Mouse (Mus musculus) forebrain, embryonic 10.5 days (tissue): ENCODE data around the gene Stpg3. TPM values are rescaled to one million over a fixed set of nuclear protein-coding genes. Genes with fewer than 3 reads are reported as not detected.

Source experiments
- DNase-seq: peaks from one replicate; pipeline ENCODE4 v3.0.0-alpha.2; 2017; ENCODE audit warnings: low spot score; ENCODE audit errors: extremely low spot score
- H3K27ac ChIP-seq: fragments of 300-500 bp; sonication (generic); 2 replicates; pipeline ENCODE4 v1.5.1; 2016; ENCODE audit warnings: mild to moderate bottlenecking
- H3K27me3 ChIP-seq: fragments of 300-500 bp; sonication (generic); 2 replicates; pipeline ENCODE4 v1.6.1; 2016; ENCODE audit warnings: mild to moderate bottlenecking; ENCODE audit not compliant: poor library complexity, severe bottlenecking
- H3K36me3 ChIP-seq: fragments of 300-500 bp; sonication (generic); replicated peaks from 2 replicates; pipeline ENCODE4 v1.6.1; 2016; ENCODE audit warnings: mild to moderate bottlenecking, moderate library complexity
- H3K4me1 ChIP-seq: fragments of 300-500 bp; sonication (generic); 2 replicates; pipeline ENCODE4 v1.6.1; 2016
- H3K4me3 ChIP-seq: fragments of 300-500 bp; sonication (generic); 2 replicates; pipeline ENCODE4 v1.5.1; 2016; ENCODE audit warnings: mild to moderate bottlenecking, moderate library complexity
- H3K9me3 ChIP-seq: fragments of 300-500 bp; sonication (generic); 2 replicates; pipeline ENCODE4 v1.6.1; 2016; ENCODE audit warnings: mild to moderate bottlenecking, moderate library complexity
- WGBS: fragments of 180-500 bp; shearing (Covaris S2); methylation state at CpG from one replicate; pipeline ENCODE4 v1.1.7; 2016; 5-methylcytosine and 5-hydroxymethylcytosine counted together
- polyA plus RNA-seq: library from polyadenylated mRNA; unstranded; fragments of >200 nt; fragmentation: Nextera tagmentation; extraction: Ambion mirVana; gene quantifications from 2 replicates; pipeline ENCODE4 v1.2.1, GENCODE M21; 2016

The Stpg3 gene
- polyA plus RNA-seq, 1 experiment from 2014 or later = not detected

GRCm38 (mm10) chr2:25244144-25244543 is 29.7 kb upstream of the Stpg3 start:
- H3K36me3 ChIP-seq = peaks cover 47% of the 10 kb centered on the region
- H3K27ac ChIP-seq = no peak overlapping the region
- peaks cover 34% of the 10 kb centered on the region for H3K4me1 ChIP-seq
- peaks cover 46% of the 10 kb centered on the region for H3K27me3 ChIP-seq
- no peak for DNase-seq
- 85% methylated on average over 4 of the region's 4 CpGs for WGBS
- H3K4me3 ChIP-seq = no peak overlapping the region; the same call in 1 of the 2 replicates
- H3K9me3 ChIP-seq = no peaks in the 10 kb centered on the region

DNA sequence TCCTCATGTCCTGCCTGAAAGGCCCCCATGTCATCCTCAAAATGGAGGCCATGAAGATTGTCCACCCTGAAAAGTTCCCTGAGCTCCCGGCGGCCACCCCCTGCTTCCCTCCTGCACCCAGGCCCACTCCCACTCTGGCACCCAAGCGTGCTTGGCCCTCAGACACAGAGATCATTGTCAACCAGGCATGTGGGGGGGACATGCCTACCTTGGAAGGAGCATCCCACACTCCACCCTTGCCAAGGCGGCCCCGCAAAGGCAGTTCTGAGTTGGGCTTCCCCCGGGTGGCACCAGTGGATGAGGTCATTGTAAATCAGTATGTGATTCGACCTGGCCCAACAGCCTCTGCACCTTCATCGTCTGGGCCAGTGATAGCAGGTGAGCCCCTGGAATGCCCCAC is 28.9 kb upstream of the Stpg3 start:
- H3K4me3 ChIP-seq = peak overlapping the region; percentile 76
- no peak for DNase-seq
- peaks cover 34% of the 10 kb centered on the region for H3K4me1 ChIP-seq
- 78% methylated on average over 8 of the region's 8 CpGs for WGBS
- H3K27ac ChIP-seq = peak overlapping the region; percentile 84
- H3K9me3 ChIP-seq = no peaks in the 10 kb centered on the region
- H3K27me3 ChIP-seq = peaks cover 49% of the 10 kb centered on the region
- peaks cover 39% of the 10 kb centered on the region for H3K36me3 ChIP-seq

DNA sequence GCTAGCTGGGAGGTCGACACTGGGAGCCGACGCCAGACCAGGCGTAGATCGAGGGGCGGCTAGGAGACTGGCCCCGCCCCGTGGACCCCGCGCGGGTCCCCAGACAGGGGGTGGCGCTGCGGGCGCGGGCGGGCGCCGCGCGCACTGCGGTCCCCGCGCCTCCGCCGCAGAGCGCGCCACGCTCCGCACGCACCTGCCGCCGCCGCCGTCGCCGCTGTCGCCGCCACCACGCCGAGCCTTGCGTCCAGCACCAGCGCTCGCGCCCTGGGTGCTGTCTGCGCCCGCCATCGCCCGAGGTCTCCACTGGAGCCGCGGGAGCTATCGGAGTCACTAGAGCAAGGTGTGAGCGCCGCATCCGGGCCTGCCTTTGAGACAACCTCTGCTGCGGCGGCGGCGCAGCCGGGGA is 27.7 kb upstream of the Stpg3 start, which contains the start of the genes Rnf208 and Cysrt1:
Gene Rnf208, plus strand, starts transcription at position 155 of the 406 bp plus-strand sequence.
Gene Cysrt1, minus strand, starts transcription at position 352 of the 406 bp plus-strand sequence.
- peaks cover 34% of the 10 kb centered on the region for H3K4me1 ChIP-seq

GRCm38 (mm10) chr2:25241438-25241775 is 27.0 kb upstream of the Stpg3 start:
- WGBS = 8% methylated on average over 6 of the region's 6 CpGs
- H3K27ac ChIP-seq = peak overlapping the region; percentile 84; the same call in 1 of the 2 replicates
- DNase-seq = no peak
- peaks cover 34% of the 10 kb centered on the region for H3K4me1 ChIP-seq
- H3K9me3 ChIP-seq = no peaks in the 10 kb centered on the region
- peak overlapping the region; percentile 76 for H3K4me3 ChIP-seq
- peaks cover 51% of the 10 kb centered on the region for H3K27me3 ChIP-seq
- peaks cover 19% of the 10 kb centered on the region for H3K36me3 ChIP-seq

More for the DNA sequence above, 27.7 kb upstream of the Stpg3 start, which contains the start of the genes Rnf208 and Cysrt1:
- Histone ChIP-seq H3K27ac (peak within 1 kb of the TSS; percentile 84), H3K9me3 (no peaks in the 10 kb centered on the region), H3K36me3 (peaks cover 26% of the 10 kb centered on the region), H3K27me3 (peaks cover 49% of the 10 kb centered on the region), H3K4me3 (peak within 1 kb of the TSS; percentile 76)
- no peak for DNase-seq
- under 1% methylated on average over 59 of the region's 59 CpGs for WGBS

GRCm38 (mm10) chr2:25240723-25241437 is 26.4 kb upstream of the Stpg3 start:
- Histone ChIP-seq H3K4me3 (peak overlapping the region; percentile 76), H3K9me3 (no peaks in the 10 kb centered on the region), H3K36me3 (peaks cover 14% of the 10 kb centered on the region), H3K27me3 (peaks cover 56% of the 10 kb centered on the region), H3K4me1 (peaks cover 34% of the 10 kb centered on the region), H3K27ac (peak overlapping the region; percentile 84)
- DNase-seq = peak; percentile 77
- 2% methylated on average over 29 of the region's 29 CpGs for WGBS

- H3K27me3 ChIP-seq = peaks cover 57% of the 10 kb centered on the region
- peak overlapping the region; percentile 76 for H3K4me3 ChIP-seq
- WGBS = 46% methylated on average over 8 of the region's 8 CpGs
- no peaks in the 10 kb centered on the region for H3K9me3 ChIP-seq
- DNase-seq = no peak
- peaks cover 34% of the 10 kb centered on the region for H3K4me1 ChIP-seq
- peaks cover 8% of the 10 kb centered on the region for H3K36me3 ChIP-seq
- H3K27ac ChIP-seq = peak overlapping the region; percentile 71
Measured at GRCm38 (mm10) chr2:25240310-25240709, 25.9 kb upstream of the Stpg3 start.

- Histone ChIP-seq H3K27me3 (peaks cover 57% of the 10 kb centered on the region), H3K27ac (no peak overlapping the region), H3K4me3 (no peak overlapping the region), H3K36me3 (peaks cover 5% of the 10 kb centered on the region), H3K9me3 (no peaks in the 10 kb centered on the region), H3K4me1 (peaks cover 34% of the 10 kb centered on the region)
- WGBS = 87% methylated on average over 3 of the region's 3 CpGs
- DNase-seq = no peak
Measured at GRCm38 (mm10) chr2:25239766-25240165, 25.3 kb upstream of the Stpg3 start.

DNA sequence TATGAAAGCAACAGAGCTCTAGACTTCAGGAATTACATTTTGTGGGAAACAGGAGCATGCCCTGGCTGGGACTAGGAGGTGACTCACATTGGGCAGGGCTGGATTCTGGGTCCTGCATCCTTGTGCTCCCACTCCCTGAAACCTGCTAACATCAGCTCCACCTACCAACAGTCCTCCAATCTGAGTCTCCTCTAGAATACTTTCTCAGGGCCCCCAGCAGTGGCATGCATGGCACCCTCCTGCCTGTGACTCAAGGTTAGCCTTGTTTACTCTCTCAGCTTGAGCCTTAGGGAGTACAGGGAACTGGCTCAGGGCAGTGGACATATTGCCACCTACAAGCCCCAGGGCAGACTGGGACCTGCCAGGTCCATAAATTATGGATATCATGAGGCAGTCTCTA is 23.7 kb upstream of the Stpg3 start:
- Histone ChIP-seq H3K27ac (no peak overlapping the region), H3K4me1 (peaks cover 30% of the 10 kb centered on the region), H3K36me3 (no peaks in the 10 kb centered on the region), H3K4me3 (no peak overlapping the region), H3K27me3 (peaks cover 44% of the 10 kb centered on the region), H3K9me3 (no peaks in the 10 kb centered on the region)
- no peak for DNase-seq

GRCm38 (mm10) chr2:25237522-25237921 is 23.1 kb upstream of the Stpg3 start:
- 76% methylated on average over 4 of the region's 4 CpGs for WGBS
- DNase-seq = no peak
- H3K4me3 ChIP-seq = no peak overlapping the region
- H3K27me3 ChIP-seq = peaks cover 38% of the 10 kb centered on the region
- H3K36me3 ChIP-seq = no peaks in the 10 kb centered on the region
- H3K27ac ChIP-seq = no peak overlapping the region
- no peaks in the 10 kb centered on the region for H3K9me3 ChIP-seq
- H3K4me1 ChIP-seq = peaks cover 25% of the 10 kb centered on the region

DNA sequence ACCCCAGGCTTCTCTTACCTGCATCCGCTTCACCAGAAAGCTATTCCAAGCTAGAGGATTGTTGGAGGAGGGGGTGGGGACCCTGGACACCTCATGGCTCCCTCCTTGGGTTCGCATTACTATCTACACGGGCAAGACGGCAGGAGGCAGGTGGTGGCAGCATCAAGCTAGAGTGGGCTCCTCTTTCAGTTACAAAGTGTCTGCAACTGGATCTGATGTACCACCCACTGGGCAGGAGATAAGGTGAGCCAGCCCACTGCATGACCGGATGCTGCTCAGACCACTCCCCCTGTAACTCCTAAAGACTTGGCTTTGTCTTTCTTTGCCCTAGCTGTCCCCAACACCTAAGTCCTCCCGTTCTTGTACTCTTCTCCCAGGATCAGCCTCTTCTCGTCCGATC is 22.2 kb upstream of the Stpg3 start, which contains the start of gene Rnf224:
Gene Rnf224, minus strand, starts transcription at position 174 of the 400 bp plus-strand sequence.
- H3K4me3 ChIP-seq = no peak within 1 kb of the TSS
- H3K27ac ChIP-seq = no peak within 1 kb of the TSS
- no peaks in the 10 kb centered on the region for H3K36me3 ChIP-seq
- H3K9me3 ChIP-seq = no peaks in the 10 kb centered on the region
- peaks cover 31% of the 10 kb centered on the region for H3K27me3 ChIP-seq
- no peak for DNase-seq
- 39% methylated on average over 8 of the region's 8 CpGs for WGBS
- peaks cover 16% of the 10 kb centered on the region for H3K4me1 ChIP-seq

GRCm38 (mm10) chr2:25234551-25235220 is 20.2 kb upstream of the Stpg3 start:
- Histone ChIP-seq H3K27ac (no peak overlapping the region), H3K4me3 (no peak overlapping the region), H3K4me1 (no peaks in the 10 kb centered on the region), H3K36me3 (no peaks in the 10 kb centered on the region), H3K9me3 (no peaks in the 10 kb centered on the region), H3K27me3 (peaks cover 30% of the 10 kb centered on the region)
- no peak for DNase-seq
- 83% methylated on average over 5 of the region's 5 CpGs for WGBS

- peaks cover 2% of the 10 kb centered on the region for H3K4me1 ChIP-seq
- 88% methylated on average over 3 of the region's 3 CpGs for WGBS
- H3K36me3 ChIP-seq = no peaks in the 10 kb centered on the region
- no peaks in the 10 kb centered on the region for H3K9me3 ChIP-seq
- H3K27ac ChIP-seq = no peak within 1 kb of the TSS
- no peak within 1 kb of the TSS for H3K4me3 ChIP-seq
- H3K27me3 ChIP-seq = peaks cover 23% of the 10 kb centered on the region
- no peak for DNase-seq
Measured at GRCm38 (mm10) chr2:25234050-25234449, 19.6 kb upstream of the Stpg3 start, which contains the start of gene Slc34a3. Gene Slc34a3, minus strand, starts transcription at chr2:25234364.

DNA sequence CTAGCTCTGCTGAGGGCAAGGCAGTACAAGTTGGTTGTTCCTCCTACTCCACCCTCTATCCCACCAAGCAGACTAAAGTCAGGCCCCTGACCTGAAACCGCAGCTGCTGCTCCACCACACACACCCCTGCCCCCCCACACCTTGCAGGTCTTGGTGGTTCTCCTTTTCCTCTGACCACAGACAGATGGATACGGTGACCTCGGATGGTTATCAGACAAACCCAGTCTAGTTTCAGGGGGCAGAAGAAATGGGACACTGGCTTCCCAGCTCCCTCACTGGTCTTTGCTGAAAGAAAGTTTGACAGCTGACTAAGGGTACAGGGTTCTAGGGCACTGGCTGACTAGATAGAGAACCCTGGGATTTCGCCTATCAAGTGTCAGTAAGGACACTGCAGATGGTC is 19.0 kb upstream of the Stpg3 start:
- no peak for DNase-seq
- 85% methylated on average over 4 of the region's 4 CpGs for WGBS
- peaks cover 21% of the 10 kb centered on the region for H3K27me3 ChIP-seq

More for the DNA sequence above, 19.0 kb upstream of the Stpg3 start:
- Histone ChIP-seq H3K4me1 (peaks cover 8% of the 10 kb centered on the region), H3K9me3 (no peaks in the 10 kb centered on the region), H3K27ac (no peak overlapping the region), H3K36me3 (no peaks in the 10 kb centered on the region), H3K4me3 (no peak overlapping the region)
